Mouse (Mus musculus) liver, embryonic 16.5 days (tissue): ENCODE measurements around the gene Stat5a. TPM values are rescaled to one million over a fixed set of nuclear protein-coding genes. Genes with fewer than 3 reads are reported as not detected.

Experiments used
- ATAC-seq: fragments of 200-750 bp; cut with Nextera tagmentation; 2 replicates; pipeline ENCODE4 v1.8.0; 2017; ENCODE audit warnings: low read depth, mild to moderate bottlenecking, moderate number of reproducible peaks, moderate library complexity
- H3K27ac ChIP-seq: fragments of 300-500 bp; sonication (generic); 2 replicates; pipeline ENCODE4 v1.5.1; 2014; ENCODE audit warnings: mild to moderate bottlenecking, low read length
- H3K27me3 ChIP-seq: fragments of 300-500 bp; sonication (generic); 2 replicates; pipeline ENCODE4 v1.6.1; 2014; ENCODE audit warnings: low read depth, low read length, mixed read lengths; ENCODE audit not compliant: control insufficient read depth, insufficient read depth
- H3K36me3 ChIP-seq: fragments of 300-500 bp; sonication (generic); 2 replicates; pipeline ENCODE4 v1.6.1; 2014; ENCODE audit warnings: mild to moderate bottlenecking; ENCODE audit not compliant: control insufficient read depth, insufficient read depth
- H3K4me1 ChIP-seq: fragments of 300-500 bp; sonication (generic); 2 replicates; pipeline ENCODE4 v1.6.1; 2014; ENCODE audit warnings: low read depth, low read length, mixed read lengths; ENCODE audit not compliant: control insufficient read depth
- H3K4me2 ChIP-seq: fragments of 300-500 bp; sonication (generic); 2 replicates; pipeline ENCODE4 v1.6.1; 2014; ENCODE audit warnings: low read depth, low read length, mixed read lengths
- H3K4me3 ChIP-seq: fragments of 300-500 bp; sonication (generic); 2 replicates; pipeline ENCODE4 v1.5.1; 2014; ENCODE audit warnings: low read depth, mild to moderate bottlenecking, low read length
- H3K9ac ChIP-seq: fragments of 300-500 bp; sonication (generic); 2 replicates; pipeline ENCODE4 v1.6.1; 2014; ENCODE audit warnings: low read depth, low read length
- H3K9me3 ChIP-seq: fragments of 300-500 bp; sonication (generic); replicated peaks from 2 replicates; pipeline ENCODE4 v1.6.1; 2016; ENCODE audit warnings: low read length; ENCODE audit not compliant: control insufficient read depth
- WGBS: fragments of 180-500 bp; shearing (Covaris S2); extraction: QIAGEN DNeasy Blood & Tissue Kit; methylation state at CpG from one replicate; pipeline ENCODE4 v1.1.7; 2014; ENCODE audit not compliant: insufficient replicate concordance; 5-methylcytosine and 5-hydroxymethylcytosine counted together
- polyA plus RNA-seq: library from polyadenylated mRNA; unstranded; fragments of >200 nt; fragmentation: Nextera tagmentation; extraction: Ambion mirVana; gene quantifications from 2 replicates; pipeline ENCODE4 v1.2.1, GENCODE M21; 2015

Stat5a gene
- polyA plus RNA-seq, 1 experiment from 2014 or later = 8.1 TPM

GRCm38 (mm10) chr11:100908112-100908511, 49.0 kb downstream of the Stat5a start:
- Histone ChIP-seq H3K27me3 (no peaks in the 10 kb centered on the region), H3K9ac (no peak overlapping the region), H3K4me1 (peaks cover 10% of the 10 kb centered on the region), H3K27ac (no peak overlapping the region), H3K36me3 (peaks cover 17% of the 10 kb centered on the region), H3K9me3 (no peaks in the 10 kb centered on the region), H3K4me3 (no peak overlapping the region), H3K4me2 (no peak overlapping the region)
- ATAC-seq = no peak
- WGBS = 78% methylated on average over 2 of the region's 2 CpGs

DNA sequence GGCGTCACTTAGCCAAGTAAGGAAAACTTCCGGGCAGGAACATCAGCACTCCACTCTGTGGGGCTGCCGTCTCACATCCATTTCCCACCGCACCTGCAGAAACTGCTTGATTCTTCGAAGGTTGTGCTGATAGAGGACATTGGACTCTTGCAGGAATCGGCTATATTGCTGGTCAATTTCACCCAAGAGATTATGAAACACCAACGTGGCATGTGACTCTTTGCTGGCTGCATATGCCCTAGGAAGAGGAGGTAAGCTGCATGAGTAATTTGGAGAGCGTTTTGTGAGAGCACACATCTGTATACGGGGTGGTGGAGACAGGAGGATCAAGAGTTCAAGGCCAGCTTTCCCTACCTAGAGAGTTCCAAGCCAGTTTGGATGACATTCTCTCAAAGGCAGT, 49.4 kb downstream of the Stat5a start:
- peaks cover 13% of the 10 kb centered on the region for H3K36me3 ChIP-seq
- no peaks in the 10 kb centered on the region for H3K27me3 ChIP-seq
- H3K27ac ChIP-seq = no peak overlapping the region
- H3K9me3 ChIP-seq = no peaks in the 10 kb centered on the region
- peaks cover 10% of the 10 kb centered on the region for H3K4me1 ChIP-seq
- H3K4me3 ChIP-seq = no peak overlapping the region
- no peak for ATAC-seq
- H3K9ac ChIP-seq = no peak overlapping the region
- H3K4me2 ChIP-seq = no peak overlapping the region
- 76% methylated on average over 9 of the region's 9 CpGs for WGBS

GRCm38 (mm10) chr11:100912401-100913155, 53.4 kb downstream of the Stat5a start:
- no peak for ATAC-seq
- WGBS = 80% methylated on average over 17 of the region's 17 CpGs
- H3K27ac ChIP-seq = no peak overlapping the region

DNA sequence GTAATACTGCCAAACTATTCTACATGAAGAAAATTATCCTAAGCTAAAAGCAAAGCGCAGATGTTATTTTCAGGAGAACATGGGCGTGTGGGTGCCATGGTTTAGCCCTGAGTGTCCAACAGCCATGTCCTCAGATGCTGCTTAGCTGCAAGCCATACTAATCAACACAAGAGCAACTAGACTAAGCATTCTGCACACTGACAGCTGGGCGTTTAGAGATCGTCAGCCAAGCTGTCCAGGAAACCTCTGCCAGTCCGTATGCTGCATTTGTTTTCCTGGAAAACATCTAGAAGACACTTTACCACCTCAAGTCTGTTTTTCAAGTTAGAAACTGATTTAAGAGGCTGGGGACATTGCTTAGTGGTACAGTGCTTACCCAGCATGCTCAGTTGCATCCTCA, 55.3 kb downstream of the Stat5a start:
- no peaks in the 10 kb centered on the region for H3K27me3 ChIP-seq

More at GRCm38 (mm10) chr11:100912401-100913155, 53.4 kb downstream of the Stat5a start:
- H3K4me1 ChIP-seq = no peaks in the 10 kb centered on the region; the same call in 1 of the 2 replicates
- H3K4me2 ChIP-seq = no peak overlapping the region
- no peak overlapping the region for H3K4me3 ChIP-seq
- no peaks in the 10 kb centered on the region for H3K9me3 ChIP-seq
- H3K36me3 ChIP-seq = peaks cover 8% of the 10 kb centered on the region
- no peak overlapping the region for H3K9ac ChIP-seq
- no peaks in the 10 kb centered on the region for H3K27me3 ChIP-seq

GRCm38 (mm10) chr11:100915063-100915462, 55.9 kb downstream of the Stat5a start:
- Histone ChIP-seq H3K27ac (no peak overlapping the region), H3K9ac (no peak overlapping the region), H3K4me3 (no peak overlapping the region), H3K9me3 (no peaks in the 10 kb centered on the region), H3K4me1 (peaks cover 10% of the 10 kb centered on the region), H3K27me3 (no peaks in the 10 kb centered on the region), H3K4me2 (no peak overlapping the region), H3K36me3 (peaks cover 8% of the 10 kb centered on the region)
- WGBS = 71% methylated on average over 3 of the region's 3 CpGs
- ATAC-seq = no peak

More for the DNA sequence above, 55.3 kb downstream of the Stat5a start:
- ATAC-seq = no peak
- Histone ChIP-seq H3K4me3 (no peak overlapping the region), H3K9me3 (no peaks in the 10 kb centered on the region), H3K4me2 (no peak overlapping the region), H3K9ac (no peak overlapping the region), H3K36me3 (peaks cover 8% of the 10 kb centered on the region), H3K4me1 (peaks cover 6% of the 10 kb centered on the region), H3K27ac (no peak overlapping the region)
- WGBS = 74% methylated on average over 5 of the region's 5 CpGs

- no peaks in the 10 kb centered on the region for H3K9me3 ChIP-seq
- WGBS = 73% methylated on average over 4 of the region's 4 CpGs
- no peak overlapping the region for H3K9ac ChIP-seq
- ATAC-seq = peak; percentile 82
- H3K27ac ChIP-seq = peak overlapping the region; percentile 49
- H3K27me3 ChIP-seq = no peaks in the 10 kb centered on the region
- peaks cover 22% of the 10 kb centered on the region for H3K4me1 ChIP-seq
- H3K4me2 ChIP-seq = no peak overlapping the region
- H3K36me3 ChIP-seq = peaks cover 5% of the 10 kb centered on the region
- no peak overlapping the region for H3K4me3 ChIP-seq
Observed at GRCm38 (mm10) chr11:100916432-100916971, 57.4 kb downstream of the Stat5a start.

DNA sequence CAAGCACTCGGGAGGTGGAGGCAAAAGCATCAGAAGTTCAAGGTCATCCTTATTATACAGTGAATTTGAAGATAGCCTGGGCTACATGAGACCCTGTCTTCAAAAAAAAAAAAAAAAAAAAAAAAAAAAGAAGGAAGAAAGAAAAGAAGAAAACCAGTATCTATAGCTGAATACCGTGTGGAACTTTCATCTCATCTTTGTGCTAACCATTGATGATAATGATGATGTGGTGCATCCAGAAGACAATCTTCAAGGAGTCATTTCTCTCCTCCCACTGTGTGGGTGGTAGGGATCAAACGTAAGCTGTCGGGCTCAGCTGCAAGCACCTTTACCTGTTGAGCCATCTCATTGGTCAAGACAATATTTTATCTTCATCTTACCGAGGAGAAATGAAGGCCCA, 58.9 kb downstream of the Stat5a start:
- H3K36me3 ChIP-seq = peaks cover 5% of the 10 kb centered on the region
- ATAC-seq = no peak
- WGBS = 69% methylated on average over 5 of the region's 5 CpGs

DNA sequence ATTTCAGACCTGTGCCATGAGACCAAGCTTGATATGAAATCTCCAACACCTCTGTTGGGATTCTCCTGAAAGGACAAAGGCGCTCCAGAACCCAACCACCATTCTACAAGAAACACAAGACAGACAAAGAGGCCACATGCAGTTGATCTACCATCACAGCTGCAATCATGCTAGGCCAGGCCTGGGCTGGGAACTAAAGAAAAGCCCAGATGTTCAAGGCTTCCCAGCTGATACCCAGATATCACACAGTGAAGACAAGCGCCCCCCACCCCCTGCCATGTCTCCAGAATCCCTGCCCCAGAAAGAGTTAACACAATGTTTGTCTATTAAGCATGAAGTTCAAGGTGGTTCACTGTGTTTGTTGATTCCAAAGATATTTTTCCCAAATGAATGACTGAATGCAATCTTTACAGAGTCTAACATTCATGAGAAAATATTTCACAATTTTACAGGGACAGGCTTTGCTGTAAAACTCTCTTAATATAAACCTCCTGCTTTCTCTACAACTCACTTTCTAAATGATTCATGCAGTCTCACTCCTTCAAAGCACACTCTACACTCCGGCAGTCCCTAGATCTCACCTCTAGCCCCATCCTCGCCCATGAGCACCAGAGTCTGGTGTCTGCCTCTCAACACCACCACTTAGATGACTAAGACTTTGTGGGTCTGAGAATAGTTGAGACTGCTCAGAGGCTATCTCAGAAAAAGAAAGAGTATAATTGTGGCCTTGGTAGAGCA, 61.9 kb downstream of the Stat5a start:
- ATAC-seq = peak; percentile 42

More for the DNA sequence above, 58.9 kb downstream of the Stat5a start:
- H3K9me3 ChIP-seq = no peaks in the 10 kb centered on the region
- H3K9ac ChIP-seq = no peak overlapping the region
- H3K27ac ChIP-seq = no peak overlapping the region
- H3K4me1 ChIP-seq = peaks cover 30% of the 10 kb centered on the region
- H3K4me2 ChIP-seq = no peak overlapping the region
- no peak overlapping the region for H3K4me3 ChIP-seq
- no peaks in the 10 kb centered on the region for H3K27me3 ChIP-seq

More for the DNA sequence above, 61.9 kb downstream of the Stat5a start:
- H3K27me3 ChIP-seq = no peaks in the 10 kb centered on the region
- 52% methylated on average over 4 of the region's 4 CpGs for WGBS
- peaks cover 36% of the 10 kb centered on the region for H3K4me1 ChIP-seq
- H3K4me3 ChIP-seq = no peak overlapping the region
- H3K27ac ChIP-seq = no peak overlapping the region
- no peak overlapping the region for H3K9ac ChIP-seq
- no peaks in the 10 kb centered on the region for H3K9me3 ChIP-seq
- H3K4me2 ChIP-seq = no peak overlapping the region
- H3K36me3 ChIP-seq = no peaks in the 10 kb centered on the region
